Mouse (Mus musculus): ENCODE measurements at regions not wholly inside any gene's neighbourhood (a gene's known extent, or its start where the extent isn't known, plus 50 kb on each side); places are given as distances from the start of the nearest gene placed in this dataset.

GRCm38 (mm10) chr4:82027447-82027881 is 584.8 kb upstream of the Mpdz start:
- TF ChIP-seq CTCF (IDR thresholded peaks at IDR 0.05; ENCODE audit: insufficient read depth, low read depth, low read length) (no peak), POLR2A (IDR thresholded peaks at IDR 0.05; ENCODE audit: insufficient read depth, low read depth, low read length) (no peak)
- Histone ChIP-seq H3K4me3 (ENCODE audit: insufficient read depth, low read depth, low read length) (no peak overlapping the region), H3K4me1 (ENCODE audit: control insufficient read depth, insufficient read depth, low read length) (peaks cover 3% of the 10 kb centered on the region), H3K27ac (ENCODE audit: insufficient read depth, low read depth, low read length) (no peak overlapping the region)
- 40% methylated on average over 9 of the region's 9 CpGs for WGBS

GRCm38 (mm10) chr4:82001406-82001732 is 558.8 kb upstream of the Mpdz start:
- peaks cover 3% of the 10 kb centered on the region for H3K4me1 ChIP-seq (ENCODE audit: control insufficient read depth, insufficient read depth, low read length)
- TF ChIP-seq CTCF (IDR thresholded peaks at IDR 0.05; ENCODE audit: insufficient read depth, low read depth, low read length) (no peak), POLR2A (IDR thresholded peaks at IDR 0.05; ENCODE audit: insufficient read depth, low read depth, low read length) (no peak)
- no peak overlapping the region for H3K4me3 ChIP-seq (ENCODE audit: insufficient read depth, low read depth, low read length)
- WGBS: 83% methylated on average over 6 of the region's 6 CpGs
- H3K27ac ChIP-seq (ENCODE audit: insufficient read depth, low read depth, low read length): no peak overlapping the region

GRCm38 (mm10) chr4:82000590-82001405 is 558.2 kb upstream of the Mpdz start:
- Histone ChIP-seq H3K27ac (ENCODE audit: insufficient read depth, low read depth, low read length) (no peak overlapping the region), H3K4me3 (ENCODE audit: insufficient read depth, low read depth, low read length) (no peak overlapping the region), H3K4me1 (ENCODE audit: control insufficient read depth, insufficient read depth, low read length) (peaks cover 3% of the 10 kb centered on the region)
- TF ChIP-seq CTCF (IDR thresholded peaks at IDR 0.05; ENCODE audit: insufficient read depth, low read depth, low read length) (no peak), POLR2A (IDR thresholded peaks at IDR 0.05; ENCODE audit: insufficient read depth, low read depth, low read length) (no peak)
- WGBS: 76% methylated on average over 19 of the region's 19 CpGs

- no peak overlapping the region for H3K27ac ChIP-seq (ENCODE audit: insufficient read depth, low read depth, low read length)
- 28% methylated on average over 11 of the region's 11 CpGs for whole genome bisulfite sequencing
- TF ChIP-seq POLR2A (IDR thresholded peaks at IDR 0.05; ENCODE audit: insufficient read depth, low read depth, low read length) (no peak), CTCF (IDR thresholded peaks at IDR 0.05; ENCODE audit: insufficient read depth, low read depth, low read length) (no peak)
Observed at GRCm38 (mm10) chr4:81999654-82000314, 557.2 kb upstream of the Mpdz start.

GRCm38 (mm10) chr4:81999093-81999492 is 556.5 kb upstream of the Mpdz start:
- Histone ChIP-seq H3K27ac (ENCODE audit: insufficient read depth, low read depth, low read length) (no peak overlapping the region), H3K4me1 (ENCODE audit: control insufficient read depth, insufficient read depth, low read length) (peaks cover 3% of the 10 kb centered on the region), H3K4me3 (ENCODE audit: insufficient read depth, low read depth, low read length) (no peak overlapping the region)
- TF ChIP-seq POLR2A (IDR thresholded peaks at IDR 0.05; ENCODE audit: insufficient read depth, low read depth, low read length) (no peak), CTCF (IDR thresholded peaks at IDR 0.05; ENCODE audit: insufficient read depth, low read depth, low read length) (no peak)
- WGBS: 90% methylated on average over 3 of the region's 3 CpGs

More at GRCm38 (mm10) chr4:81999654-82000314, 557.2 kb upstream of the Mpdz start:
- Histone ChIP-seq H3K4me1 (ENCODE audit: control insufficient read depth, insufficient read depth, low read length) (peaks cover 3% of the 10 kb centered on the region), H3K4me3 (ENCODE audit: insufficient read depth, low read depth, low read length) (no peak overlapping the region)

- Histone ChIP-seq H3K27ac (ENCODE audit: insufficient read depth, low read depth, low read length) (no peak overlapping the region), H3K4me3 (ENCODE audit: insufficient read depth, low read depth, low read length) (no peak overlapping the region), H3K4me1 (ENCODE audit: control insufficient read depth, insufficient read depth, low read length) (peaks cover 3% of the 10 kb centered on the region)
- TF ChIP-seq CTCF (IDR thresholded peaks at IDR 0.05; ENCODE audit: insufficient read depth, low read depth, low read length) (no peak), POLR2A (IDR thresholded peaks at IDR 0.05; ENCODE audit: insufficient read depth, low read depth, low read length) (no peak)
- 85% methylated on average over 3 of the region's 3 CpGs for WGBS
Observed at GRCm38 (mm10) chr4:81996445-81996844, 553.8 kb upstream of the Mpdz start.

GRCm38 (mm10) chr4:81995243-81995642 is 552.6 kb upstream of the Mpdz start:
- H3K27ac ChIP-seq (ENCODE audit: insufficient read depth, low read depth, low read length): no peak overlapping the region
- 96% methylated on average over 3 of the region's 3 CpGs for WGBS
- peaks cover 3% of the 10 kb centered on the region for H3K4me1 ChIP-seq (ENCODE audit: control insufficient read depth, insufficient read depth, low read length)
- no peak overlapping the region for H3K4me3 ChIP-seq (ENCODE audit: insufficient read depth, low read depth, low read length)
- TF ChIP-seq CTCF (IDR thresholded peaks at IDR 0.05; ENCODE audit: insufficient read depth, low read depth, low read length): no peak
- no peak for TF ChIP-seq POLR2A (IDR thresholded peaks at IDR 0.05; ENCODE audit: insufficient read depth, low read depth, low read length)

GRCm38 (mm10) chr4:81988796-81989195 is 546.2 kb upstream of the Mpdz start:
- no peak overlapping the region for H3K4me3 ChIP-seq (ENCODE audit: insufficient read depth, low read depth, low read length)
- TF ChIP-seq POLR2A (IDR thresholded peaks at IDR 0.05; ENCODE audit: insufficient read depth, low read depth, low read length) (no peak), CTCF (IDR thresholded peaks at IDR 0.05; ENCODE audit: insufficient read depth, low read depth, low read length) (no peak)
- H3K27ac ChIP-seq (ENCODE audit: insufficient read depth, low read depth, low read length): no peak overlapping the region
- no peaks in the 10 kb centered on the region for H3K4me1 ChIP-seq (ENCODE audit: control insufficient read depth, insufficient read depth, low read length)
- 88% methylated on average over 2 of the region's 2 CpGs for WGBS

- 87% methylated on average over 4 of the region's 4 CpGs for WGBS
- Histone ChIP-seq H3K4me3 (ENCODE audit: insufficient read depth, low read depth, low read length) (no peak overlapping the region), H3K4me1 (ENCODE audit: control insufficient read depth, insufficient read depth, low read length) (no peaks in the 10 kb centered on the region), H3K27ac (ENCODE audit: insufficient read depth, low read depth, low read length) (no peak overlapping the region)
- TF ChIP-seq POLR2A (IDR thresholded peaks at IDR 0.05; ENCODE audit: insufficient read depth, low read depth, low read length) (no peak), CTCF (IDR thresholded peaks at IDR 0.05; ENCODE audit: insufficient read depth, low read depth, low read length) (no peak)
Observed at GRCm38 (mm10) chr4:81986616-81987015, 544.0 kb upstream of the Mpdz start.

Data from olfactory bulb, adult 2 months (tissue).